Mouse (Mus musculus): ENCODE results near the gene Oog1. TPM values are rescaled to one million over a fixed set of nuclear protein-coding genes. Genes with fewer than 3 reads are reported as not detected.
"Not testable (repeated sequence)": the region's sequence is repeated elsewhere in the genome, so short reads cannot be mapped to it uniquely, and the experiment has no call there.

Gene Oog1
- not detected for total RNA-seq (2021)

GRCm38 (mm10) chr12:87602388-87602787 is at the start of gene Oog1:
Oog1 (plus strand) TSS chr12:87602688.
- DNase-seq (ENCODE audit: extremely low spot score in 1 of 2, low spot score in 2 of 2); intact Hi-C loops (cut with DNase I): not testable (repeated sequence)

GRCm38 (mm10) chr12:87601388-87601787 is 1.1 kb upstream of the Oog1 start:
- DNase-seq (ENCODE audit: extremely low spot score in 1 of 2, low spot score in 2 of 2); intact Hi-C loops (cut with DNase I): not testable (repeated sequence)

GRCm38 (mm10) chr12:87618569-87618968 is 16.1 kb downstream of the Oog1 start, which contains the start of gene Gm4027:
Gm4027 (plus strand) TSS chr12:87618869.
- DNase-seq (ENCODE audit: extremely low spot score in 1 of 2, low spot score in 2 of 2); intact Hi-C loops (cut with DNase I): not testable (repeated sequence)

GRCm38 (mm10) chr12:87644520-87644919 is 42.0 kb downstream of the Oog1 start, which contains the start of gene Gm16381:
Gm16381 (minus strand) TSS chr12:87644620.
- DNase-seq (ENCODE audit: extremely low spot score in 1 of 2, low spot score in 2 of 2); intact Hi-C loops (cut with DNase I): not testable (repeated sequence)

- DNase-seq (ENCODE audit: extremely low spot score in 1 of 2, low spot score in 2 of 2); intact Hi-C loops (cut with DNase I): not testable (repeated sequence)
These were observed 50.6 kb downstream of the Oog1 start for GRCm38 (mm10) chr12:87652916-87653703.

Other genes starting within 250 kb of the Oog1 start
- gene Sptlc2, start 214.3 kb upstream of the Oog1 start, total RNA-seq (2021): 10 to 100 TPM; 61.4 to 64.8 TPM
- 10 to 100 TPM; 89.7 to 95.3 TPM for gene Slirp, start 158.8 kb upstream of the Oog1 start, total RNA-seq (2021)
- 10 to 100 TPM; 19.3 to 19.6 TPM for gene Alkbh1, start 158.7 kb upstream of the Oog1 start, total RNA-seq (2021)
- gene Snw1, start 130.4 kb upstream of the Oog1 start, total RNA-seq (2021): 10 to 100 TPM; 44.9 to 48.5 TPM
- gene Gm5788, start 108.0 kb upstream of the Oog1 start, total RNA-seq (2021): not detected
- not detected for gene Gm8300, start 88.4 kb upstream of the Oog1 start, total RNA-seq (2021)
- gene Gm4027, start 16.2 kb downstream of the Oog1 start, total RNA-seq (2021): not detected
- gene Gm16381, start 41.9 kb downstream of the Oog1 start, total RNA-seq (2021): not detected
- gene Gm21319, start 173.1 kb downstream of the Oog1 start, total RNA-seq (2021): not detected
- not detected for gene Gm21936, start 192.8 kb downstream of the Oog1 start, total RNA-seq (2021)
- gene BB287469, start 213.9 kb downstream of the Oog1 start, total RNA-seq (2021): not detected
- gene Gm2001, start 239.7 kb downstream of the Oog1 start, total RNA-seq (2021): not detected

Measured in left cerebral cortex, postnatal 10 days (tissue).